Mouse (Mus musculus): ENCODE data around the gene Tgfb1.

The Tgfb1 gene

GRCm38 (mm10) chr7:25734991-25735390 lies 48.2 kb downstream of the Tgfb1 start:
- DNase-seq (ENCODE audit: low spot score in 2 of 2) = no peak

- DNase-seq (ENCODE audit: low spot score in 2 of 2) = no peak
Measured at GRCm38 (mm10) chr7:25736920-25737319, 50.1 kb downstream of the Tgfb1 start.

- DNase-seq (ENCODE audit: low spot score in 2 of 2) = no peak
Measured at GRCm38 (mm10) chr7:25738277-25738676, 51.5 kb downstream of the Tgfb1 start.

GRCm38 (mm10) chr7:25746844-25747243 lies 60.0 kb downstream of the Tgfb1 start:
- DNase-seq (ENCODE audit: low spot score in 2 of 2) = no peak

- no peak for DNase-seq (ENCODE audit: low spot score in 2 of 2)
Measured at GRCm38 (mm10) chr7:25753076-25753475, 66.3 kb downstream of the Tgfb1 start.

- peak in 1 of 2 experiments; percentile 31 for DNase-seq (ENCODE audit: low spot score in 2 of 2)
Measured at GRCm38 (mm10) chr7:25753643-25754438, 67.0 kb downstream of the Tgfb1 start.

GRCm38 (mm10) chr7:25754439-25754737 lies 67.6 kb downstream of the Tgfb1 start:
- no peak for DNase-seq (ENCODE audit: low spot score in 2 of 2)

Data from spleen, postnatal 4 days (tissue).